18 mouse cellular contexts compared by ENCODE assay signal in the genomic region with DNA sequence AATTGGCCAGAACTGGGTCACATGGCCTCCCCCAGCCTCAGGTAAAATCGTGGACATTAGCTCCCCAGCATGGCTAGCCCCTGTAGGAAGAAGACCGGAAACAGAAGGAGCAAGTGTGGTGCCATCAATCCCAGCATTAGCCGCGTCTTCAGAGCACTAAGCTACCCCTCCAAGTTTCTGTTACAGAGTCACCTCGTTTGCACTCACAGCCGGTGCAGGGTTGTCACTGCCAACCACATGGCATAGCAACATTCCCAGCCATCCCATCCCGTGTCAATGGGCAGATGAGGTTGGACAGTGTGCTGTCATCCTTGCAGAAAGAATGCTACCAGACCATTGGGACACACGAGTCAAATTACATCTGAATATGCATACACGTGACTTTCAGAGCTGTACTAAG.
"Had no signal": no experiment of that assay in that cellular context is flagged by ENCODE, and none has a peak within 500 bp of the region (broad histone marks: within the 10 kb centered on the region; RNA-seq: fewer than 3 reads in every experiment).

No protein-coding gene starts in this region.

- DNase-seq: kidney, adult 9 months; kidney, postnatal 10 days; kidney, postnatal 36 days; layer of hippocampus, postnatal 36 days; liver; lung, adult 18-20 months; midbrain, embryonic 14.5 days; thymus, adult 18-20 months; thymus, postnatal 36 days had no signal

- ATAC-seq: intestine, postnatal 0 days; liver, embryonic 12.5 days had no signal

- H3K27ac ChIP-seq: limb, embryonic 10.5 days; limb, embryonic 13.5 days; liver, embryonic 12.5 days; liver, embryonic 15.5 days; lung, embryonic 15.5 days; macrophage; neural tube, embryonic 12.5 days; neural tube, embryonic 15.5 days had no signal

- H3K4me3 ChIP-seq: limb, embryonic 10.5 days; limb, embryonic 13.5 days; liver, embryonic 12.5 days; liver, embryonic 15.5 days; lung, embryonic 15.5 days; neural tube, embryonic 12.5 days; neural tube, embryonic 15.5 days had no signal
